Mouse (Mus musculus): ENCODE data around the gene Maea. TPM values are rescaled to one million over a fixed set of nuclear protein-coding genes. Genes with fewer than 3 reads are reported as not detected.

Gene Maea
- 73.8 TPM for total RNA-seq (2023)

DNA sequence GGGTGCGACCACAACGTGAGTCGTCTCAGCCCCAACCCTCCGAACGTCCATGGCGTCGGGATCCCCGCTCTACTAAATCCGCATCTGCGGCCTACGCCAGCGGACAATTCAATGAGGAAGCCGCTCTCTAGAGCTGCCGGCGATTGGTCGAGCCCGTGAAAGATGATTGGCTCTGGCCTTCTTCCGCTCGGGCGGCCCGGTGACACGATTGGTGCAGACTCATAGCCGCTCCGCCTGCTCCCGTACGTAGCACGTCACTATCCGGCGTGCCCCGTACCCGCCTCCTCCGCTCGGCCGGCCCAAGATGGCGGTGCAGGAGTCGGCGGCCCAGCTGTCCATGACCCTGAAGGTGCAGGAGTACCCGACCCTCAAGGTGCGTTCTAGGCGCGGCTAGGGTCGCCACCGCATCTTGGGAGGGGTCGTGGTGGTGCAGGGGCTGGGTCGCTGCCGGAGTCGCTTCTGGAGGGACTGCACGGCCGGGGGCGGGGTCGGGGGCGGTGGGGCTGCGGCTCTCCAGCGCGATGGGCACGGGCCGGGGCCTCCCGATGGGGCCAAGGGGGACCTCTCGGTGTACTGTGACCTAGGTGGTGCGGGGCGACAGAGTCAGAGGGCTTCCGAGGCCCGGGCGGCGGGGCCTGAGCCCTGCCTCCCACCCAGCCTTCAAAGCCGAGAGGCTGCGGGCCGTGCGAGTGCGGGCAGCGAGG is at the start of gene Maea:
Gene Maea, plus strand, starts transcription at position 237 of the 704 bp plus-strand sequence.

DNA sequence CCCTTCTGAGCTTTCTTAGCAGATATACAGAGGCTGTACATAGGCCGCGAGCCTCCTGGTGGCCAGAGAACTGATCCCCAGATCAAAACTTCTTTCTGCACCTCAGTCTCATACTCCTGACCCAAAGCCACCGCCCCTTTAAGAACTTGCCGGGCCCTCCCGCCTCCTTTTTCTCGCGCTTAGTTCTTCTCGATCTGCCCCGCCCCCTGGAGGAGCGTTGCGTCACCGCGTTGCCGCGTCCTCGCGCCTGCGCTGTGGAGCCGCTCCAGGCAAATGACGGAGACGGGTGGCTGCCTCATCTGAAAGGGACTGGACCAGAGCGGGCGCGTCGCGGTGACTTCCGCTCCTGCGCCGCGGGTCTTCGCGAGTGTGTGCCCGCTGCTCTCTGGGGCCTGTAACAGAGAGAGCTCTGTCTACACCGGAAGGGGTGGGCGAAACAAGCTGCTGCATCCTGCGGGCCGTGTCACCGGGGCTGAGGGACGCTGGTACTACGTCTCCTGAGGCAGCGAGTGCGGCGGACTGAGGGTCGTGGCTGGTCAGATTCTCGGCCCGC is 43.1 kb downstream of the Maea start, which contains the start of gene Uvssa:
Gene Uvssa, plus strand, starts transcription at position 248 of the 553 bp plus-strand sequence.

Other genes starting within 250 kb of the Maea start
- gene Slc5a1, start 231.3 kb upstream of the Maea start, total RNA-seq (2023): not detected
- gene Spon2, start 117.1 kb upstream of the Maea start, total RNA-seq (2023): not detected
- gene Ctbp1, start 60.5 kb upstream of the Maea start, total RNA-seq (2023): 227 TPM
- gene Uvssa, start 43.0 kb downstream of the Maea start, total RNA-seq (2023): 21.7 TPM
- not detected for gene Nkx1-1, start 98.5 kb downstream of the Maea start, total RNA-seq (2023)